In genomic region chr15:63601543-63601942, GRCm38 (mm10) we compare ENCODE assay signal across 9 mouse cellular contexts.
DNase-seq lines count a peak whose midpoint lies in the region; ATAC-seq and TF ChIP-seq lines count a peak whose summit lies in the region.
"Had no signal": no experiment of that assay in that cellular context is flagged by ENCODE, and none has a peak within 500 bp of the region (broad histone marks: within the 10 kb centered on the region; RNA-seq: fewer than 3 reads in every experiment).

No protein-coding gene starts in this region.

- H3K27me3 ChIP-seq in forebrain, embryonic 14.5 days (replicated peaks; ENCODE audit: control insufficient read depth, insufficient read depth, low read length): no peaks in the 10 kb centered on the region
- H3K27me3 ChIP-seq in limb, embryonic 14.5 days (ENCODE audit: control insufficient read depth, insufficient read depth, low read length): no peaks in the 10 kb centered on the region
- H3K27me3 ChIP-seq in neural tube, embryonic 11.5 days (ENCODE audit: control insufficient read depth, insufficient read depth, low read length): no peaks in the 10 kb centered on the region

- 48% methylated on average over 5 of the region's 5 CpGs for WGBS in forebrain, embryonic 14.5 days
- 47% methylated on average over 5 of the region's 5 CpGs for WGBS in limb, embryonic 14.5 days
- 44% methylated on average over 5 of the region's 5 CpGs for WGBS in neural tube, embryonic 11.5 days

- H3K9me3 ChIP-seq in forebrain, embryonic 14.5 days (replicated peaks; ENCODE audit: control insufficient read depth, low read length): no peaks in the 10 kb centered on the region
- H3K9me3 ChIP-seq in limb, embryonic 14.5 days (ENCODE audit: control insufficient read depth, low read length): no peaks in the 10 kb centered on the region
- no peaks in the 10 kb centered on the region for H3K9me3 ChIP-seq in neural tube, embryonic 11.5 days (ENCODE audit: control insufficient read depth, low read length)

- no peak for TF ChIP-seq POLR2A in limb, embryonic 14.5 days (IDR thresholded peaks at IDR 0.05; ENCODE audit: borderline replicate concordance, extremely low read depth, insufficient read depth, insufficient read length)

- peak; percentile 85 for ATAC-seq in forebrain, embryonic 14.5 days
- peak; percentile 67; the same call in 1 of the 2 replicates for ATAC-seq in limb, embryonic 14.5 days (ENCODE audit: low FRiP score, low read depth)
- peak; percentile 71 for ATAC-seq in neural tube, embryonic 11.5 days (ENCODE audit: insufficient read depth, low FRiP score, low TSS enrichment)

- no peak overlapping the region for H3K9ac ChIP-seq in forebrain, embryonic 14.5 days (ENCODE audit: low read length)
- no peak overlapping the region for H3K9ac ChIP-seq in limb, embryonic 14.5 days (ENCODE audit: low read depth, low read length, severe bottlenecking)
- no peak overlapping the region for H3K9ac ChIP-seq in neural tube, embryonic 11.5 days (ENCODE audit: low read length)

- peak; percentile 10 for DNase-seq in ovary, adult 18-20 months (ENCODE audit: low spot score)
- no peak for DNase-seq in ovary, postnatal 10 days (ENCODE audit: low spot score)
- peak; percentile 34 to 83 for DNase-seq in adrenal gland, adult (ENCODE audit: inconsistent age in 2 of 2, low spot score in 1 of 2)
- DNase-seq in forebrain, embryonic 14.5 days (ENCODE audit: low spot score): peak; percentile 77
- peak; percentile 42 for DNase-seq in hindlimb bud, embryonic 11.5 days (ENCODE audit: extremely low spot score, low read depth, low spot score)
- peak; percentile 74 for DNase-seq in limb, embryonic 14.5 days (ENCODE audit: low spot score)
- DNase-seq in neural tube, embryonic 11.5 days (ENCODE audit: low spot score): peak; percentile 47
- peak; percentile 61 for DNase-seq in thymus, postnatal 14 days

- no peaks in the 10 kb centered on the region for H3K36me3 ChIP-seq in forebrain, embryonic 14.5 days (ENCODE audit: control insufficient read depth, insufficient read depth, low read length)
- H3K36me3 ChIP-seq in limb, embryonic 14.5 days (ENCODE audit: control insufficient read depth, insufficient read depth, low read length): no peaks in the 10 kb centered on the region
- no peaks in the 10 kb centered on the region for H3K36me3 ChIP-seq in neural tube, embryonic 11.5 days (ENCODE audit: control insufficient read depth, insufficient read depth, low read length)

- H3K27ac ChIP-seq in forebrain, embryonic 14.5 days (ENCODE audit: low read depth, low read length): no peak overlapping the region
- no peak overlapping the region for H3K27ac ChIP-seq in limb, embryonic 14.5 days (replicated peaks; ENCODE audit: low read depth, low read length)
- no peak overlapping the region for H3K27ac ChIP-seq in neural tube, embryonic 11.5 days (ENCODE audit: low read depth, low read length)

- H3K4me3 ChIP-seq in forebrain, embryonic 14.5 days (ENCODE audit: low read depth, low read length): no peak overlapping the region
- H3K4me3 ChIP-seq in limb, embryonic 14.5 days (replicated peaks; ENCODE audit: low read length): no peak overlapping the region
- H3K4me3 ChIP-seq in neural tube, embryonic 11.5 days (ENCODE audit: low read depth, low read length): no peak overlapping the region
- H3K4me3 ChIP-seq: erythroblast, embryonic 14.5 days had no signal

- no peaks in the 10 kb centered on the region for H3K4me1 ChIP-seq in forebrain, embryonic 14.5 days (ENCODE audit: control insufficient read depth, insufficient read depth, low read length)
- H3K4me1 ChIP-seq in limb, embryonic 14.5 days (ENCODE audit: control insufficient read depth, insufficient read depth, low read length): no peaks in the 10 kb centered on the region
- no peaks in the 10 kb centered on the region for H3K4me1 ChIP-seq in neural tube, embryonic 11.5 days (ENCODE audit: control insufficient read depth, insufficient read depth, low read length)

- no peak overlapping the region for H3K4me2 ChIP-seq in forebrain, embryonic 14.5 days (ENCODE audit: low read length)
- H3K4me2 ChIP-seq in limb, embryonic 14.5 days (replicated peaks; ENCODE audit: low read depth, low read length, severe bottlenecking): no peak overlapping the region
- no peak overlapping the region for H3K4me2 ChIP-seq in neural tube, embryonic 11.5 days (ENCODE audit: low read depth)
